Comparison of ENCODE assay signal across 12 mouse cellular contexts in genomic region chr9:52223509-52224113, GRCm38 (mm10). TPM values are rescaled to one million over a fixed set of nuclear protein-coding genes. Genes with fewer than 3 reads are reported as not detected.
DNase-seq lines count a peak whose midpoint lies in the region; ATAC-seq and TF ChIP-seq lines count a peak whose summit lies in the region.
"Had no signal": no experiment of that assay in that cellular context is flagged by ENCODE, and none has a peak within 500 bp of the region (broad histone marks: within the 10 kb centered on the region; RNA-seq: fewer than 3 reads in every experiment).

No protein-coding gene starts in this region.

- peak overlapping the region; percentile 13; the same call in 1 of the 2 replicates for H3K9ac ChIP-seq in hindbrain, embryonic 12.5 days
- H3K9ac ChIP-seq: liver, embryonic 14.5 days had no signal

- no peak for TF ChIP-seq CTCF in brain, embryonic 14.5 days (IDR thresholded peaks at IDR 0.05; ENCODE audit: borderline replicate concordance, extremely low read depth, insufficient read depth, insufficient read length)

- no peaks in the 10 kb centered on the region for H3K27me3 ChIP-seq in hindbrain, embryonic 12.5 days

- ATAC-seq in hindbrain, embryonic 12.5 days (ENCODE audit: low FRiP score): peak; percentile 91

- TF ChIP-seq POLR2A in brain, embryonic 14.5 days (IDR thresholded peaks at IDR 0.05; ENCODE audit: borderline replicate concordance, extremely low read depth, insufficient read depth, insufficient read length, poor library complexity, severe bottlenecking): 0 out of 2 replicates have a peak, but pooled peaks have one; percentile 18

- H3K36me3 ChIP-seq in hindbrain, embryonic 12.5 days: no peaks in the 10 kb centered on the region

- DNase-seq in brain, embryonic 14.5 days (ENCODE audit: low read depth): peak; percentile 93
- DNase-seq in embryo, embryonic 11.5 days (ENCODE audit: low read depth, low spot score): peak; percentile 13
- DNase-seq in neural tube, embryonic 10.5 days (ENCODE audit: extremely low spot score, low spot score): peak; percentile 42
- no peak for DNase-seq in urinary bladder, postnatal 14 days (ENCODE audit: low spot score)
- no peak for DNase-seq in thymus, postnatal 25 days
- DNase-seq in urinary bladder, adult 2 months (ENCODE audit: low spot score): no peak
- DNase-seq: adrenal gland, adult 2 months; cerebellum, adult 9-10 months; thymus, postnatal 14 days had no signal

- H3K4me2 ChIP-seq in hindbrain, embryonic 12.5 days (replicated peaks): peak overlapping the region; percentile 30
- H3K4me2 ChIP-seq: heart, embryonic 11.5 days had no signal

- no peak overlapping the region for H3K4me3 ChIP-seq in hindbrain, embryonic 12.5 days

- no peaks in the 10 kb centered on the region for H3K9me3 ChIP-seq in hindbrain, embryonic 12.5 days (replicated peaks)

- H3K4me1 ChIP-seq in hindbrain, embryonic 12.5 days: peaks cover 13% of the 10 kb centered on the region

- H3K27ac ChIP-seq in hindbrain, embryonic 12.5 days: peak overlapping the region; percentile 83
- H3K27ac ChIP-seq: liver, embryonic 14.5 days had no signal

- whole genome bisulfite sequencing in hindbrain, embryonic 12.5 days: 8% methylated on average over 7 of the region's 7 CpGs

RNA-seq across cellular contexts. Expression of gene Zc3h12c, which starts 55.2 kb away (rescaled TPM):
- 8.5 and 10.1 TPM in 2 replicates for polyA plus RNA-seq in brain, embryonic 14.5 days (2012; rRNA removed)
- 8.9 and 9.4 TPM in 2 replicates for polyA plus RNA-seq in hindbrain, embryonic 12.5 days (2016; fragmentation: Nextera tagmentation; extraction: Ambion mirVana)
- 2.5 and 3.2 TPM in 2 replicates for polyA plus RNA-seq in urinary bladder, adult 2 months (2012; rRNA removed)

Comparison
In these comparisons a context has a peak if more than half of its experiments do, and no peak if none do; other contexts are left out.
1. DNase-seq: peak in brain, embryonic 14.5 days (single experiment), embryo, embryonic 11.5 days (single experiment) and neural tube, embryonic 10.5 days (single experiment); none in urinary bladder, postnatal 14 days (single experiment), thymus, postnatal 25 days (single experiment) and urinary bladder, adult 2 months (single experiment).